Mouse (Mus musculus) spleen, adult 2 months (tissue): ENCODE results near the gene Map2k3. TPM values are rescaled to one million over a fixed set of nuclear protein-coding genes. Genes with fewer than 3 reads are reported as not detected.

ENCODE experiments used
- DNase-seq, 2 experiments: peaks; one replicate each; pipeline versions ENCODE4 v3.0.0 to v3.0.0-alpha.2; 2012 to 2021; ENCODE audit warnings: low spot score in 2 of 2, low read depth in 1 of 2
- H3K27ac ChIP-seq: fragments of 200-500 bp; 2 replicates; pipeline ENCODE4 v1.5.1; 2012; ENCODE audit warnings: low read length, inconsistent platforms; ENCODE audit not compliant: insufficient read depth
- H3K27me3 ChIP-seq: fragments of 200-500 bp; 2 replicates; pipeline ENCODE4 v1.6.1; 2012; ENCODE audit warnings: mild to moderate bottlenecking, moderate library complexity, low read length, inconsistent platforms; ENCODE audit not compliant: control insufficient read depth, insufficient read depth
- H3K36me3 ChIP-seq: fragments of 200-500 bp; 2 replicates; pipeline ENCODE4 v1.6.1; 2012; ENCODE audit warnings: mild to moderate bottlenecking, low read length, inconsistent platforms; ENCODE audit not compliant: control insufficient read depth, insufficient read depth
- H3K4me1 ChIP-seq: fragments of 200-500 bp; 2 replicates; pipeline ENCODE4 v1.6.1; 2011; ENCODE audit warnings: inconsistent platforms; ENCODE audit not compliant: control insufficient read depth, insufficient read depth, insufficient read length
- H3K4me3 ChIP-seq: fragments of 200-500 bp; 2 replicates; pipeline ENCODE4 v1.5.1; 2011; ENCODE audit warnings: mild to moderate bottlenecking, inconsistent platforms; ENCODE audit not compliant: insufficient read depth, insufficient read length; ENCODE audit errors: extremely low read depth
- CTCF ChIP-seq: fragments of 200-500 bp; IDR thresholded peaks from 2 replicates; pipeline ENCODE4 v1.5.1; 2011; ENCODE audit warnings: mild to moderate bottlenecking, inconsistent platforms; ENCODE audit not compliant: insufficient read depth, insufficient read length, insufficient replicate concordance; ENCODE audit errors: extremely low read depth
- POLR2A ChIP-seq: fragments of 200-500 bp; IDR thresholded peaks from 2 replicates; pipeline ENCODE4 v1.6.1; 2011; ENCODE audit warnings: low read depth, low read length, inconsistent platforms
- WGBS: fragments of 180-500 bp; shearing (Covaris S2); methylation state at CpG from one replicate; pipeline ENCODE4 v1.1.7; 2018; 5-methylcytosine and 5-hydroxymethylcytosine counted together
- polyA plus RNA-seq: library from polyadenylated mRNA; depleted of rRNA; stranded (reverse); fragments of >200 nt; gene quantifications from 2 replicates; pipeline ENCODE4 v1.2.3, GENCODE M21; 2012; rRNA removed

The Map2k3 gene
- polyA plus RNA-seq, 1 experiment = 23.2 TPM

DNA sequence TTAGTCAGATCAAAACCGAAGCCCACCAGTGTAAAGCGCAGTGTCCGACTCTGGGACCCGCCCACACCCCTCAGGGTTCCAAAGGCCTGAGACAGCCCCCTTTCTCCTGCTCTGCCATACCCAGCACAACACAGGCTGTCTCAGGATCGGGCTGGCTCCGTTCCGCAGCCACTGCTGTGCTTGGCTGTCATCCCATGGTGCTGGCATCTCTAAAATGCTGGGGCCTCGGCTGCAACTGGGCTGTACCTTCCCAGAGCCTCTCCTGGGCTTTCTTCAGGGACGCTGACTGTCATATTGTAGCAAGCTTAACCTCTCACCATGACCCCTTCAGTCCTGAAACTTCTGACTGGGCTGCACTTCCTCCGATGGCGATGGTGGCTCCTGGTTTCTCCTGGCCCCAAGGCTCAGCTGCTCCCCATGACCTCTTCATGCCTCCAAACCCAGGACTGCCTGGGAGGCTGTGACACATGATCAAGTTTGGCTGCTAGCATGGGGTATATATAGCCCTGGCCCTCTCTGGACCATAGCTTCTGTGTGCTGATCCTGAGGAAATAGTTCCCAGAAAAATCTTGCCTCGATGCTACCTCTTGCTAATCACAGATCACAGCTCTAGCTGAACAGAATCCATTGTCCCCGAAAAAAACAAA is 53.2 kb downstream of the Map2k3 start:
- no peak overlapping the region for H3K4me3 ChIP-seq
- 86% methylated on average over 13 of the region's 13 CpGs for WGBS
- H3K36me3 ChIP-seq = no peaks in the 10 kb centered on the region
- no peak overlapping the region for H3K27ac ChIP-seq
- TF ChIP-seq CTCF (no peak), POLR2A (no peak)
- H3K4me1 ChIP-seq = no peaks in the 10 kb centered on the region
- H3K27me3 ChIP-seq = no peaks in the 10 kb centered on the region
- DNase-seq = no peak

DNA sequence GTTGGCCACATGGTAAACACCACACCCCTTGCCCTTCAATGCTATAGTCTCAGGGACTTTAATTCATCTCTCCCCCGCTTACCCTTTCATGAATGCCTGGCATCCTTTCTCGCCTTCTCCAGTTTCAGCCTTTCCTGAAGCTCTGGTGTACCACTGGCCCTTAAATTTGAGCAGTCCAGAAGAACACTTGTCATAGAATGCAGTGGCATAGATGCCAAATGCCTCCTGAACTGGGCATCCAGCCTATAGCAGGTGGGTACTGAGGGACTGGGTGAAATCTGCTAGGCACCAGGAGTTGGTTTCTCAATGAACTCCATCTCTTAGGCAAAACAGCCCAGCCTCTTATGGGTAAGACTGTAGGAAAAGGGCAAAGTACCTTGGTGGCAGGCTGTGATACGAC is 58.6 kb downstream of the Map2k3 start:
- Histone ChIP-seq H3K27ac (no peak overlapping the region), H3K4me3 (no peak overlapping the region), H3K27me3 (no peaks in the 10 kb centered on the region), H3K36me3 (no peaks in the 10 kb centered on the region), H3K4me1 (no peaks in the 10 kb centered on the region)
- no peak for DNase-seq
- 85% methylated on average over 3 of the region's 3 CpGs for WGBS
- TF ChIP-seq CTCF (no peak), POLR2A (no peak)

Other genes with a start within 250 kb of the Map2k3 start
- 38.6 and 50.7 TPM in 2 replicates for gene Llgl1, start 232.3 kb upstream of the Map2k3 start, polyA plus RNA-seq
- gene Flii, start 204.8 kb upstream of the Map2k3 start, polyA plus RNA-seq = 164 and 199 TPM in 2 replicates
- gene Mief2, start 203.6 kb upstream of the Map2k3 start, polyA plus RNA-seq = 12.8 and 14.6 TPM in 2 replicates
- gene Top3a, start 154.7 kb upstream of the Map2k3 start, polyA plus RNA-seq = 7.3 and 9.5 TPM in 2 replicates
- gene Smcr8, start 154.5 kb upstream of the Map2k3 start, polyA plus RNA-seq = 12.2 and 12.5 TPM in 2 replicates
- 7.8 and 9.6 TPM in 2 replicates for gene Shmt1, start 120.3 kb upstream of the Map2k3 start, polyA plus RNA-seq
- gene Dhrs7b, start 101.4 kb upstream of the Map2k3 start, polyA plus RNA-seq = 5.6 and 6.0 TPM in 2 replicates
- gene Tmem11, start 52.8 kb upstream of the Map2k3 start, polyA plus RNA-seq = 32.5 and 37.8 TPM in 2 replicates
- 23.2 and 27.1 TPM in 2 replicates for gene Natd1, start 17.3 kb upstream of the Map2k3 start, polyA plus RNA-seq
- gene Kcnj12, start 90.5 kb downstream of the Map2k3 start, polyA plus RNA-seq = 0.06 TPM in 2 replicates
- 221 and 304 TPM in 2 replicates for gene Tnfrsf13b, start 194.7 kb downstream of the Map2k3 start, polyA plus RNA-seq
- 17.5 and 22.2 TPM in 2 replicates for gene Usp22, start 243.0 kb downstream of the Map2k3 start, polyA plus RNA-seq